Mouse (Mus musculus): Measurements from ENCODE around the gene Pdlim1. TPM values are rescaled to one million over a fixed set of nuclear protein-coding genes. Genes with fewer than 3 reads are reported as not detected.

Gene Pdlim1
- total RNA-seq, 2 experiments from 2014 or later = 131 to 142 TPM

- intact Hi-C loops (cut with DNase I; ENCODE audit: low total_unique reads) = no loop called here
- DNase-seq = no peak
These were observed 88.0 kb downstream of the Pdlim1 start for GRCm38 (mm10) chr19:40183600-40183999.

DNA sequence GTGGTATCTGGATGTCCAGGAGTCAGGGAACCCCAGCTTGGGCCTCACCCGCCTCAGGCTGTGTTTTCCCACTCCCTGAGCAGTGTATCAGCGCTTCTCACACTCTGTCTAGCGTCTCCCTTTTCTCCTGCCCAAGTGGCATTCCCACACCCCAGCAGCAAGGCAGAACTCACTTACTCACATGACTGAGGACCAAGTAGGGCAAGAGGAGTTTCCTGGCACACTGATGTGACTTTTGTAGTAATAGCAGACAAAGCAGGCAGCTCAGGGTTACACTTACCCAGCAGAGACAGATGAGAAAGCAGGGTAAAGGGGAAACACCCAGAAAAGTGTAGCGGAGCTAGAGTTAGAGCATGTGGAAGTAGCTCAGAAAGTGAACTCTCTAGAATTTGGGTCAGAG, 93.3 kb downstream of the Pdlim1 start:
- no peak for DNase-seq
- intact Hi-C loops (cut with DNase I; ENCODE audit: low total_unique reads) = no loop called here

Other genes starting within 250 kb of the Pdlim1 start
- not detected for gene Cyp2c54, start 198.0 kb downstream of the Pdlim1 start, total RNA-seq (2021)
- gene Cyp2c50, start 182.2 kb downstream of the Pdlim1 start, total RNA-seq (2021) = not detected
- under 1 TPM in 1 of 2 experiments, not detected in 1; 0.24 TPM for gene Cyp2c70, start 84.5 kb downstream of the Pdlim1 start, total RNA-seq (2021)
- 100 to 1,000 TPM in 1 of 2 experiments, 10 to 100 TPM in 1; 59.4 to 109 TPM for gene Sorbs1, start 241.9 kb upstream of the Pdlim1 start, total RNA-seq (2021)

All from gastrocnemius, postnatal 14 days (tissue).